Mouse (Mus musculus): ENCODE measurements around the gene Ctdspl. TPM values are rescaled to one million over a fixed set of nuclear protein-coding genes. Genes with fewer than 3 reads are reported as not detected.
A peak's percentile ranks its signal among the peaks of the same experiment; 100 is the strongest.

The Ctdspl gene
- polyA plus RNA-seq, 1 experiment from 2014 or later, result 17.6 TPM

- peaks cover 5% of the 10 kb centered on the region; the same call in 1 of the 2 replicates for H3K4me1 ChIP-seq (ENCODE audit: control insufficient read depth, insufficient read depth, low read length)
- no peak overlapping the region; the same call in 1 of the 2 replicates for H3K27ac ChIP-seq (ENCODE audit: low read length)
- WGBS, result 69% methylated on average over 15 of the region's 15 CpGs
- no peak overlapping the region for H3K9ac ChIP-seq (ENCODE audit: low read length)
- ATAC-seq (ENCODE audit: insufficient read depth, low FRiP score), result no peak
- no peak overlapping the region for H3K4me2 ChIP-seq (ENCODE audit: low read depth, low read length)
- no peak overlapping the region for H3K4me3 ChIP-seq (replicated peaks; ENCODE audit: low read length)
- peaks cover 13% of the 10 kb centered on the region for H3K36me3 ChIP-seq (ENCODE audit: control insufficient read depth, insufficient read depth, low read length)
- no peaks in the 10 kb centered on the region for H3K27me3 ChIP-seq (ENCODE audit: control insufficient read depth, insufficient read depth, low read length)
- H3K9me3 ChIP-seq (replicated peaks; ENCODE audit: control insufficient read depth, low read length), result no peaks in the 10 kb centered on the region
Observed at GRCm38 (mm10) chr9:119073184-119073895, 147.1 kb downstream of the Ctdspl start.

GRCm38 (mm10) chr9:119075685-119076084 lies 149.4 kb downstream of the Ctdspl start:
- peaks cover 18% of the 10 kb centered on the region for H3K36me3 ChIP-seq (ENCODE audit: control insufficient read depth, insufficient read depth, low read length)
- H3K4me3 ChIP-seq (replicated peaks; ENCODE audit: low read length), result no peak overlapping the region
- H3K4me2 ChIP-seq (ENCODE audit: low read depth, low read length), result no peak overlapping the region
- H3K27me3 ChIP-seq (ENCODE audit: control insufficient read depth, insufficient read depth, low read length), result no peaks in the 10 kb centered on the region
- H3K9me3 ChIP-seq (replicated peaks; ENCODE audit: control insufficient read depth, low read length), result no peaks in the 10 kb centered on the region
- no peak overlapping the region for H3K27ac ChIP-seq (ENCODE audit: low read length)
- peak; percentile 30; the same call in 1 of the 2 replicates for ATAC-seq (ENCODE audit: insufficient read depth, low FRiP score)
- 70% methylated on average over 16 of the region's 16 CpGs for WGBS
- H3K9ac ChIP-seq (ENCODE audit: low read length), result no peak overlapping the region
- peaks cover 8% of the 10 kb centered on the region; the same call in 1 of the 2 replicates for H3K4me1 ChIP-seq (ENCODE audit: control insufficient read depth, insufficient read depth, low read length)

- Histone ChIP-seq H3K27me3 (ENCODE audit: control insufficient read depth, insufficient read depth, low read length) (no peaks in the 10 kb centered on the region), H3K4me1 (ENCODE audit: control insufficient read depth, insufficient read depth, low read length) (peaks cover 21% of the 10 kb centered on the region), H3K9ac (ENCODE audit: low read length) (no peak overlapping the region), H3K27ac (ENCODE audit: low read length) (no peak overlapping the region), H3K4me2 (ENCODE audit: low read depth, low read length) (no peak overlapping the region), H3K36me3 (ENCODE audit: control insufficient read depth, insufficient read depth, low read length) (peaks cover 11% of the 10 kb centered on the region), H3K4me3 (replicated peaks; ENCODE audit: low read length) (no peak overlapping the region), H3K9me3 (replicated peaks; ENCODE audit: control insufficient read depth, low read length) (no peaks in the 10 kb centered on the region)
- ATAC-seq (ENCODE audit: insufficient read depth, low FRiP score), result no peak
- WGBS, result 59% methylated on average over 5 of the region's 5 CpGs
Observed at GRCm38 (mm10) chr9:119080040-119080675, 153.9 kb downstream of the Ctdspl start.

- no peak overlapping the region for H3K4me2 ChIP-seq (ENCODE audit: low read depth, low read length)
- 32% methylated on average over 8 of the region's 8 CpGs for WGBS
- peak overlapping the region; percentile 66 for H3K27ac ChIP-seq (ENCODE audit: low read length)
- peaks cover 32% of the 10 kb centered on the region for H3K4me1 ChIP-seq (ENCODE audit: control insufficient read depth, insufficient read depth, low read length)
- no peaks in the 10 kb centered on the region for H3K27me3 ChIP-seq (ENCODE audit: control insufficient read depth, insufficient read depth, low read length)
- H3K4me3 ChIP-seq (replicated peaks; ENCODE audit: low read length), result no peak overlapping the region
- no peaks in the 10 kb centered on the region for H3K9me3 ChIP-seq (replicated peaks; ENCODE audit: control insufficient read depth, low read length)
- H3K9ac ChIP-seq (ENCODE audit: low read length), result peak overlapping the region; percentile 4; the same call in 1 of the 2 replicates
- peak; percentile 9; the same call in 1 of the 2 replicates for ATAC-seq (ENCODE audit: insufficient read depth, low FRiP score)
- peaks cover 8% of the 10 kb centered on the region; the same call in 1 of the 2 replicates for H3K36me3 ChIP-seq (ENCODE audit: control insufficient read depth, insufficient read depth, low read length)
Observed at GRCm38 (mm10) chr9:119082039-119082438, 155.8 kb downstream of the Ctdspl start.

- H3K4me2 ChIP-seq (ENCODE audit: low read depth, low read length), result no peak overlapping the region
- H3K27ac ChIP-seq (ENCODE audit: low read length), result peak overlapping the region; percentile 66
- 73% methylated on average over 7 of the region's 7 CpGs for WGBS
- ATAC-seq (ENCODE audit: insufficient read depth, low FRiP score), result no peak
- H3K4me1 ChIP-seq (ENCODE audit: control insufficient read depth, insufficient read depth, low read length), result peaks cover 39% of the 10 kb centered on the region
- H3K27me3 ChIP-seq (ENCODE audit: control insufficient read depth, insufficient read depth, low read length), result no peaks in the 10 kb centered on the region
- no peaks in the 10 kb centered on the region for H3K9me3 ChIP-seq (replicated peaks; ENCODE audit: control insufficient read depth, low read length)
- no peak overlapping the region for H3K4me3 ChIP-seq (replicated peaks; ENCODE audit: low read length)
- peak overlapping the region; percentile 4; the same call in 1 of the 2 replicates for H3K9ac ChIP-seq (ENCODE audit: low read length)
- H3K36me3 ChIP-seq (ENCODE audit: control insufficient read depth, insufficient read depth, low read length), result peaks cover 6% of the 10 kb centered on the region; the same call in 1 of the 2 replicates
Observed at GRCm38 (mm10) chr9:119082656-119083430, 156.6 kb downstream of the Ctdspl start.

- WGBS, result 65% methylated on average over 10 of the region's 10 CpGs
- Histone ChIP-seq H3K4me2 (ENCODE audit: low read depth, low read length) (no peak overlapping the region), H3K4me1 (ENCODE audit: control insufficient read depth, insufficient read depth, low read length) (peaks cover 41% of the 10 kb centered on the region), H3K27me3 (ENCODE audit: control insufficient read depth, insufficient read depth, low read length) (no peaks in the 10 kb centered on the region), H3K4me3 (replicated peaks; ENCODE audit: low read length) (no peak overlapping the region), H3K9me3 (replicated peaks; ENCODE audit: control insufficient read depth, low read length) (no peaks in the 10 kb centered on the region), H3K9ac (ENCODE audit: low read length) (no peak overlapping the region), H3K27ac (ENCODE audit: low read length) (no peak overlapping the region; the same call in 1 of the 2 replicates), H3K36me3 (ENCODE audit: control insufficient read depth, insufficient read depth, low read length) (peaks cover under 1% of the 10 kb centered on the region; the same call in 1 of the 2 replicates)
- ATAC-seq (ENCODE audit: insufficient read depth, low FRiP score), result no peak
Observed at GRCm38 (mm10) chr9:119083966-119084365, 157.7 kb downstream of the Ctdspl start.

- peaks cover 44% of the 10 kb centered on the region for H3K4me1 ChIP-seq (ENCODE audit: control insufficient read depth, insufficient read depth, low read length)
- no peaks in the 10 kb centered on the region for H3K9me3 ChIP-seq (replicated peaks; ENCODE audit: control insufficient read depth, low read length)
- H3K9ac ChIP-seq (ENCODE audit: low read length), result no peak overlapping the region
- H3K4me2 ChIP-seq (ENCODE audit: low read depth, low read length), result 0 out of 2 replicates have a peak overlapping the region, but pooled peaks have one; percentile 9
- ATAC-seq (ENCODE audit: insufficient read depth, low FRiP score), result no peak
- H3K27ac ChIP-seq (ENCODE audit: low read length), result no peak overlapping the region
- H3K27me3 ChIP-seq (ENCODE audit: control insufficient read depth, insufficient read depth, low read length), result no peaks in the 10 kb centered on the region
- 30% methylated on average over 1 of the region's 1 CpGs for WGBS
- H3K4me3 ChIP-seq (replicated peaks; ENCODE audit: low read length), result no peak overlapping the region
- no peaks in the 10 kb centered on the region for H3K36me3 ChIP-seq (ENCODE audit: control insufficient read depth, insufficient read depth, low read length)
Observed at GRCm38 (mm10) chr9:119086451-119086850, 160.2 kb downstream of the Ctdspl start.

- H3K27me3 ChIP-seq (ENCODE audit: control insufficient read depth, insufficient read depth, low read length), result no peaks in the 10 kb centered on the region
- no peaks in the 10 kb centered on the region for H3K36me3 ChIP-seq (ENCODE audit: control insufficient read depth, insufficient read depth, low read length)
- H3K4me3 ChIP-seq (replicated peaks; ENCODE audit: low read length), result peak overlapping the region; percentile 55
- H3K27ac ChIP-seq (ENCODE audit: low read length), result peak overlapping the region; percentile 92; the same call in 1 of the 2 replicates
- WGBS, result 84% methylated on average over 5 of the region's 5 CpGs
- peaks cover 47% of the 10 kb centered on the region for H3K4me1 ChIP-seq (ENCODE audit: control insufficient read depth, insufficient read depth, low read length)
- ATAC-seq (ENCODE audit: insufficient read depth, low FRiP score), result no peak
- H3K4me2 ChIP-seq (ENCODE audit: low read depth, low read length), result peak overlapping the region; percentile 69
- H3K9ac ChIP-seq (ENCODE audit: low read length), result no peak overlapping the region
- no peaks in the 10 kb centered on the region for H3K9me3 ChIP-seq (replicated peaks; ENCODE audit: control insufficient read depth, low read length)
Observed at GRCm38 (mm10) chr9:119087309-119087708, 161.1 kb downstream of the Ctdspl start.

Measured in stomach, embryonic 16.5 days (tissue).